Mouse (Mus musculus): ENCODE measurements around the gene Pde4b.

Pde4b gene

DNA sequence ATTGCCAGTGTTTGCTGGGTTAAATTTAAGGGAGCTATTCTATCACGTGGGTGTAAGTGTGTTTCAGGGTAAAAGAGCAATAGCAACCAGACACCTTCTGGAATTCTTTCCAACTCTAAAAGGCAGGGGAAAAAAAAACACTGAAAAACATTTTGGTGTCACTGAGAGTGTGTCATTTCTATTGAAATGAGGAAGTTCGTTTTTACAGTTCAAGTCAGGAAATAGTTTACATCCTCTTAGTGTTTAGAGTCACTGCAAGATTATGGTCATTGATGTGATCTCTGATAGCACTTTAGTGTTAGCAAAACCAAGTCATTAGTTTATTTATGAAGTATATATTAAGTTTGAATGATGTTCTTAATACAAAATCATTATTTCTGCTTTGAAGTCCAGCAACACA is 559.7 kb downstream of the Pde4b start:
- DNase-seq (ENCODE audit: low read depth, low spot score) = no peak

DNA sequence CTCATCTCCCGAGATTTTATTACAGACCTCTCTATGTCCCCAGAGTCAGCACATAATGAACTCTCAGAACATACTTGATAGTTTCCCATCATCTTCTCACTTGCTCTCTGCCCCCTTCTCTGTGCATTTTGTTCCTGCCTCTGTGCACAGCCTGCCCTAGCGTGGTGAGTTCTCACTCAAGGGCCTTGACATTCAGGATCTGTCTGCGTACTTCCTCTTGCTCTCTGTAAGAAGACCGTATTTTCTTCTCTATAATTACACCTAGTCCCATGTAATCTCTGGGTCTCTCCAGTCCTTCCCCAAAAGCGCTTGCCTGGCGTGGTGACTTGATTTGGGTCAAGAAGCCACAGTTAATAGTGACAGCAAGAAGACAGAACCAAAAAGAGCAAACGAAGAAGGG is 568.0 kb downstream of the Pde4b start:
- DNase-seq (ENCODE audit: low read depth, low spot score) = no peak

DNA sequence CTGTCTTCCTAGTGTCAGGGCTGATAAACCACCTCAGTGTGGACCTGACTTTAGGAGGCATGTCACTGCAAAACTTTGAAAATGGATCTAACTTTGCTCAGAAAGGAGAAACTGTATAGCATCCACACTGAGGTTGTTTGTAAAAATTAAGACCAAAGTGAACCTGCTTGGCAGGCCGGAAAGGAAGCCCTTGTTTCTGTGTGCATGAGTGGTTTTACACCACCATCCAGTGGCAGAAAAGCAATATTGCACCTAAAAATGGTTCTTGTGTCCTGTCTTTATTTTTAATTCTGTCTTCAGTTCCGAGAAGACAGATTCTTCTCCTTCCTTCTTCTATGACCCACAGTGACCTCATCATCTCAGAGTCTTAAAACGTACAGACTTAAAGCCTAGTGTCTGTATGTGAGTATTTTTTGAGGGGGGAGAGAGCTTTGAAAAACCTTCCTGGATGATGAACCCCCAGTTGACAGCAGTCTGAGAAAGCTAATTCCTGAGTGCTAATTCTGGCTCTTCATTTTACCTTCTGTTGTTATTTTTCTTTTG is 569.2 kb downstream of the Pde4b start:
- no peak for DNase-seq (ENCODE audit: low read depth, low spot score)
